Mouse (Mus musculus): ENCODE data around the gene Adam1a. TPM values are rescaled to one million over a fixed set of nuclear protein-coding genes. Genes with fewer than 3 reads are reported as not detected.

Adam1a gene
- total RNA-seq (2023): 10 to 100 TPM; 13.2 to 13.5 TPM

GRCm38 (mm10) chr5:121544910-121545792 lies at the start of gene Adam1a, which contains the start of gene Gm42878:
Adam1a (minus strand) TSS chr5:121545482.
Gm42878 (minus strand) TSS chr5:121545482.

GRCm38 (mm10) chr5:121593451-121594401 lies 48.4 kb upstream of the Adam1a start, which contains the start of gene Aldh2:
Aldh2 (minus strand) TSS chr5:121593824.

GRCm38 (mm10) chr5:121545793-121546529 lies 679 bp upstream of the Adam1a start, which contains the start of gene Mapkapk5:
Mapkapk5 (minus strand) TSS chr5:121545905.

GRCm38 (mm10) chr5:121503231-121503630 lies 42.1 kb downstream of the Adam1a start, which contains the start of gene Adam1b:
Adam1b (minus strand) TSS chr5:121503435.

Other genes with a start within 250 kb of the Adam1a start
- 10 to 100 TPM; 41.8 to 51.2 TPM for gene Trafd1, start 159.8 kb downstream of the Adam1a start, total RNA-seq (2023)
- gene Naa25, start 147.5 kb downstream of the Adam1a start, total RNA-seq (2023): 10 to 100 TPM; 43.3 to 44.9 TPM
- gene Tmem116, start 93.6 kb downstream of the Adam1a start, total RNA-seq (2023): 1 to 10 TPM in 1 of 2 experiments, under 1 TPM in 1; 0.77 to 1.5 TPM
- gene Erp29, start 93.0 kb downstream of the Adam1a start, total RNA-seq (2023): 10 to 100 TPM; 62.3 to 88.1 TPM
- gene Adam1b, start 42.0 kb downstream of the Adam1a start, total RNA-seq (2023): under 1 TPM; 0.29 to 0.30 TPM
- gene Gm42878, start within 50 bp of the Adam1a start, total RNA-seq (2023): not detected
- gene Mapkapk5, start 423 bp upstream of the Adam1a start, total RNA-seq (2023): 100 to 1,000 TPM in 1 of 2 experiments, 10 to 100 TPM in 1; 99.5 to 122 TPM
- 10 to 100 TPM; 73.4 to 87.9 TPM for gene Aldh2, start 48.3 kb upstream of the Adam1a start, total RNA-seq (2023)
- 10 to 100 TPM in 1 of 2 experiments, 1 to 10 TPM in 1; 10.0 to 14.7 TPM for gene Acad12, start 73.5 kb upstream of the Adam1a start, total RNA-seq (2023)
- gene Acad10, start 115.0 kb upstream of the Adam1a start, total RNA-seq (2023): 10 to 100 TPM; 11.4 to 12.3 TPM
- 100 to 1,000 TPM; 107 to 120 TPM for gene Brap, start 115.1 kb upstream of the Adam1a start, total RNA-seq (2023)
- 100 to 1,000 TPM in 1 of 2 experiments, 10 to 100 TPM in 1; 90.0 to 109 TPM for gene Atxn2, start 165.9 kb upstream of the Adam1a start, total RNA-seq (2023)

All from T-cell, adult 66 days (primary cell).